ENCODE assay signal across 11 mouse cellular contexts in the genomic region with DNA sequence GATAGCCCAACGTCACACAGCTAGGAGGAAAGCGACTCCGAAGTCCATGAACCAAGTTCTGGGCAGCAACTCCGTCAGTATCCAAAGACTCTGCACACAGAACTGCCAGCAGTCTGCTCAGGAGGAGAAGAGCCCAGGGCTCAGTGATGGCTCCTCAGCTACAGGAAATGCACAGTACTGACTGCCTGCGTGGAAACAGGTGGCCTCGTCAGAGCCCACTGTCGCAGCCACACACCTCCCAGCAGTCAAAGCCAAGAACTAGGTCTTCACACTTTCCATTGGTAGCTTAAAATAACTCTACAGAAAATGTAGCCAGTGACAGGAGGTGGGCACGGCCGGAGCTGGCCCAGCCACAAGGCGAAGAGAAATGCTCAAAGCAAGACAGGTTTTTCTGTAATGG. TPM values are rescaled to one million over a fixed set of nuclear protein-coding genes. Genes with fewer than 3 reads are reported as not detected.
DNase-seq lines count a peak whose midpoint lies in the region; ATAC-seq lines count a peak whose summit lies in the region.
"Had no signal": no experiment of that assay in that cellular context is flagged by ENCODE, and none has a peak within 500 bp of the region (broad histone marks: within the 10 kb centered on the region; RNA-seq: fewer than 3 reads in every experiment).

No protein-coding gene starts in this region.

- H3K9me3 ChIP-seq in heart, embryonic 12.5 days (replicated peaks) = no peaks in the 10 kb centered on the region
- H3K9me3 ChIP-seq in megakaryocyte, embryonic 14.5 days = no peaks in the 10 kb centered on the region
- H3K9me3 ChIP-seq in forebrain, embryonic 16.5 days (ENCODE audit: control insufficient read depth, low read length) = no peaks in the 10 kb centered on the region

- H3K4me1 ChIP-seq in heart, embryonic 12.5 days (replicated peaks) = peaks cover 36% of the 10 kb centered on the region
- peaks cover 95% of the 10 kb centered on the region for H3K4me1 ChIP-seq in megakaryocyte, embryonic 14.5 days
- peaks cover 11% of the 10 kb centered on the region for H3K4me1 ChIP-seq in forebrain, embryonic 16.5 days (replicated peaks; ENCODE audit: control insufficient read depth, insufficient read depth, low read length)

- 63% methylated on average over 10 of the region's 10 CpGs for WGBS in heart, embryonic 12.5 days
- 91% methylated on average over 10 of the region's 10 CpGs for WGBS in forebrain, embryonic 16.5 days

- H3K4me3 ChIP-seq in heart, embryonic 12.5 days = no peak overlapping the region
- H3K4me3 ChIP-seq in megakaryocyte, embryonic 14.5 days (replicated peaks) = peak overlapping the region; percentile 53
- H3K4me3 ChIP-seq in forebrain, embryonic 16.5 days (replicated peaks; ENCODE audit: low read length) = no peak overlapping the region

- intact Hi-C loops in heart, postnatal 14 days (cut with DNase I) = no loop called here

- H3K36me3 ChIP-seq in heart, embryonic 12.5 days = no peaks in the 10 kb centered on the region
- peaks cover 74% of the 10 kb centered on the region for H3K36me3 ChIP-seq in megakaryocyte, embryonic 14.5 days (replicated peaks; ENCODE audit: low read length)
- H3K36me3 ChIP-seq in forebrain, embryonic 16.5 days (ENCODE audit: control insufficient read depth, insufficient read depth) = no peaks in the 10 kb centered on the region

- no peak for DNase-seq in heart, postnatal 14 days
- DNase-seq in thymus, postnatal 4 days = peak; percentile 61
- DNase-seq in urinary bladder, postnatal 4 days (ENCODE audit: low spot score in 2 of 2) = no peak
- DNase-seq: kidney, postnatal 14 days; lung, postnatal 36 days had no signal

- 0 out of 2 replicates have a peak overlapping the region, but pooled peaks have one; percentile 5 for H3K4me2 ChIP-seq in heart, embryonic 12.5 days
- H3K4me2 ChIP-seq in forebrain, embryonic 16.5 days (ENCODE audit: low read length) = no peak overlapping the region

- H3K27me3 ChIP-seq in heart, embryonic 12.5 days (replicated peaks) = no peaks in the 10 kb centered on the region
- H3K27me3 ChIP-seq in megakaryocyte, embryonic 14.5 days (replicated peaks) = no peaks in the 10 kb centered on the region
- no peaks in the 10 kb centered on the region for H3K27me3 ChIP-seq in forebrain, embryonic 16.5 days (replicated peaks; ENCODE audit: control insufficient read depth, insufficient read depth, low read length)

- no peak overlapping the region for H3K9ac ChIP-seq in heart, embryonic 12.5 days
- no peak overlapping the region for H3K9ac ChIP-seq in forebrain, embryonic 16.5 days (replicated peaks; ENCODE audit: low read depth, low read length)

- H3K27ac ChIP-seq in heart, embryonic 12.5 days (ENCODE audit: poor library complexity, severe bottlenecking) = no peak overlapping the region
- H3K27ac ChIP-seq in forebrain, embryonic 16.5 days (ENCODE audit: low read length) = no peak overlapping the region

- ATAC-seq in heart, embryonic 12.5 days (ENCODE audit: insufficient number of reproducible peaks, low FRiP score) = no peak
- ATAC-seq in megakaryocyte, adult 5-6 weeks (ENCODE audit: poor library complexity, severe bottlenecking) = no peak
- ATAC-seq in hematopoietic stem cell, adult 5-6 weeks (replicated peaks in 1 of 2; ENCODE audit: insufficient read depth in 1 of 2, low FRiP score in 2 of 2, low TSS enrichment in 1 of 2, low read depth in 1 of 2, poor library complexity in 2 of 2, severe bottlenecking in 2 of 2) = peak; percentile 60 to 73
- ATAC-seq in forebrain, embryonic 16.5 days = no peak
- ATAC-seq: forebrain, embryonic 14.5 days had no signal

RNA-seq across cellular contexts. Expression of gene Ptprj, which starts 10.2 kb away (rescaled TPM):
- polyA plus RNA-seq in heart, embryonic 12.5 days (2016; fragmentation: Nextera tagmentation; extraction: Ambion mirVana) = 1.6 and 2.0 TPM in 2 replicates
- total RNA-seq in heart, postnatal 14 days (2021) = 1 to 10 TPM; 9.0 to 9.1 TPM
- polyA plus RNA-seq in megakaryocyte, embryonic 14.5 days (2012; ENCODE audit: insufficient read depth, low replicate concordance) = 2.2 and 8.7 TPM in 2 replicates
- 103 and 104 TPM in 2 replicates for total RNA-seq in megakaryocyte, adult 5-6 weeks (2015)
- total RNA-seq in megakaryocyte, adult 5-6 weeks (2017) = 94.7 and 107 TPM in 2 replicates
- 31.8 and 42.3 TPM in 2 replicates for total RNA-seq in hematopoietic stem cell, adult 5-6 weeks (2017)
- 3.9 and 4.6 TPM in 2 replicates for polyA plus RNA-seq in forebrain, embryonic 16.5 days (2015; fragmentation: Nextera tagmentation; extraction: Ambion mirVana)

Comparison
In these comparisons a context has a peak if more than half of its experiments do, and no peak if none do; other contexts are left out.
1. ATAC-seq: peak in hematopoietic stem cell, adult 5-6 weeks (2 of 2); none in heart, embryonic 12.5 days (single experiment), megakaryocyte, adult 5-6 weeks (single experiment) and forebrain, embryonic 16.5 days (single experiment).